Mouse (Mus musculus): ENCODE measurements at regions not wholly inside any gene's neighbourhood (a gene's known extent, or its start where the extent isn't known, plus 50 kb on each side); places are given as distances from the start of the nearest gene placed in this dataset.

GRCm38 (mm10) chr10:60937517-60937866, 106.1 kb upstream of the Unc5b start:
- no peak overlapping the region for H3K4me2 ChIP-seq (ENCODE audit: low read length)
- H3K4me3 ChIP-seq (ENCODE audit: control insufficient read depth in 1 of 2, insufficient read depth in 1 of 2, low read depth in 1 of 2, low read length in 2 of 2): no peak overlapping the region
- H3K27ac ChIP-seq (replicated peaks in 1 of 2; ENCODE audit: control insufficient read depth in 1 of 2, insufficient read depth in 1 of 2, low read depth in 2 of 2, low read length in 2 of 2): peak overlapping the region in 1 of 2 experiments; percentile 17; a peak in 1 of 4 replicates
- H3K4me1 ChIP-seq (ENCODE audit: control insufficient read depth in 2 of 2, insufficient read depth in 2 of 2, low read length in 2 of 2): peaks cover 45 to 54% of the 10 kb centered on the region in 2 experiments
- 35% methylated on average over 7 of the region's 7 CpGs for WGBS
- no peaks in the 10 kb centered on the region for H3K36me3 ChIP-seq (ENCODE audit: control insufficient read depth, insufficient read depth, low read length)
- no peaks in the 10 kb centered on the region for H3K27me3 ChIP-seq (ENCODE audit: control insufficient read depth, insufficient read depth, low read length)
- H3K9ac ChIP-seq (ENCODE audit: low read length): no peak overlapping the region
- H3K9me3 ChIP-seq (ENCODE audit: control insufficient read depth, low read length): no peaks in the 10 kb centered on the region
- ATAC-seq (ENCODE audit: insufficient number of reproducible peaks, insufficient read depth, low FRiP score, low read depth): no peak

GRCm38 (mm10) chr10:60936659-60937516, 105.5 kb upstream of the Unc5b start:
- ATAC-seq (ENCODE audit: insufficient number of reproducible peaks, insufficient read depth, low FRiP score, low read depth): no peak
- 26% methylated on average over 13 of the region's 13 CpGs for WGBS
- no peak overlapping the region for H3K4me2 ChIP-seq (ENCODE audit: low read length)
- no peak overlapping the region for H3K4me3 ChIP-seq (ENCODE audit: control insufficient read depth in 1 of 2, insufficient read depth in 1 of 2, low read depth in 1 of 2, low read length in 2 of 2)
- H3K27ac ChIP-seq (replicated peaks in 1 of 2; ENCODE audit: control insufficient read depth in 1 of 2, insufficient read depth in 1 of 2, low read depth in 2 of 2, low read length in 2 of 2): 0 out of 4 replicates have a peak overlapping the region, but pooled peaks of 1 of the 2 experiments have one; percentile 17
- no peaks in the 10 kb centered on the region for H3K9me3 ChIP-seq (ENCODE audit: control insufficient read depth, low read length)
- H3K27me3 ChIP-seq (ENCODE audit: control insufficient read depth, insufficient read depth, low read length): no peaks in the 10 kb centered on the region
- 0 out of 2 replicates have a peak overlapping the region, but pooled peaks have one; percentile 11 for H3K9ac ChIP-seq (ENCODE audit: low read length)
- peaks cover 50 to 60% of the 10 kb centered on the region in 2 experiments for H3K4me1 ChIP-seq (ENCODE audit: control insufficient read depth in 2 of 2, insufficient read depth in 2 of 2, low read length in 2 of 2)
- H3K36me3 ChIP-seq (ENCODE audit: control insufficient read depth, insufficient read depth, low read length): no peaks in the 10 kb centered on the region

- Histone ChIP-seq H3K36me3 (ENCODE audit: control insufficient read depth, insufficient read depth, low read length) (no peaks in the 10 kb centered on the region), H3K9me3 (ENCODE audit: control insufficient read depth, low read length) (no peaks in the 10 kb centered on the region), H3K4me3 (ENCODE audit: control insufficient read depth in 1 of 2, insufficient read depth in 1 of 2, low read depth in 1 of 2, low read length in 2 of 2) (no peak overlapping the region), H3K4me1 (ENCODE audit: control insufficient read depth in 2 of 2, insufficient read depth in 2 of 2, low read length in 2 of 2) (peaks cover 62 to 72% of the 10 kb centered on the region in 2 experiments), H3K27me3 (ENCODE audit: control insufficient read depth, insufficient read depth, low read length) (no peaks in the 10 kb centered on the region), H3K9ac (ENCODE audit: low read length) (peak overlapping the region; percentile 44; the same call in 1 of the 2 replicates), H3K4me2 (ENCODE audit: low read length) (peak overlapping the region; percentile 12; the same call in 1 of the 2 replicates), H3K27ac (replicated peaks in 1 of 2; ENCODE audit: control insufficient read depth in 1 of 2, insufficient read depth in 1 of 2, low read depth in 2 of 2, low read length in 2 of 2) (peak overlapping the region; percentile 69 to 92)
- WGBS: 36% methylated on average over 13 of the region's 13 CpGs
- ATAC-seq (ENCODE audit: insufficient number of reproducible peaks, insufficient read depth, low FRiP score, low read depth): peak; percentile 66
These were observed 103.2 kb upstream of the Unc5b start for GRCm38 (mm10) chr10:60934297-60935286.

- ATAC-seq (ENCODE audit: insufficient number of reproducible peaks, insufficient read depth, low FRiP score, low read depth): no peak
- Histone ChIP-seq H3K4me2 (ENCODE audit: low read length) (peak overlapping the region; percentile 12; the same call in 1 of the 2 replicates), H3K4me1 (ENCODE audit: control insufficient read depth in 2 of 2, insufficient read depth in 2 of 2, low read length in 2 of 2) (peaks cover 67 to 76% of the 10 kb centered on the region in 2 experiments), H3K9me3 (ENCODE audit: control insufficient read depth, low read length) (no peaks in the 10 kb centered on the region), H3K27ac (replicated peaks in 1 of 2; ENCODE audit: control insufficient read depth in 1 of 2, insufficient read depth in 1 of 2, low read depth in 2 of 2, low read length in 2 of 2) (peak overlapping the region; percentile 69 to 92), H3K9ac (ENCODE audit: low read length) (peak overlapping the region; percentile 44; the same call in 1 of the 2 replicates), H3K27me3 (ENCODE audit: control insufficient read depth, insufficient read depth, low read length) (no peaks in the 10 kb centered on the region), H3K36me3 (ENCODE audit: control insufficient read depth, insufficient read depth, low read length) (no peaks in the 10 kb centered on the region), H3K4me3 (ENCODE audit: control insufficient read depth in 1 of 2, insufficient read depth in 1 of 2, low read depth in 1 of 2, low read length in 2 of 2) (no peak overlapping the region)
- WGBS: 35% methylated on average over 7 of the region's 7 CpGs
These were observed 102.5 kb upstream of the Unc5b start for GRCm38 (mm10) chr10:60933891-60934290.

- Histone ChIP-seq H3K4me1 (ENCODE audit: control insufficient read depth in 2 of 2, insufficient read depth in 2 of 2, low read length in 2 of 2) (peaks cover 76 to 85% of the 10 kb centered on the region in 2 experiments), H3K4me3 (ENCODE audit: control insufficient read depth in 1 of 2, insufficient read depth in 1 of 2, low read depth in 1 of 2, low read length in 2 of 2) (no peak overlapping the region), H3K4me2 (ENCODE audit: low read length) (peak overlapping the region; percentile 40), H3K9ac (ENCODE audit: low read length) (peak overlapping the region; percentile 12; the same call in 1 of the 2 replicates), H3K27me3 (ENCODE audit: control insufficient read depth, insufficient read depth, low read length) (no peaks in the 10 kb centered on the region), H3K9me3 (ENCODE audit: control insufficient read depth, low read length) (no peaks in the 10 kb centered on the region), H3K27ac (replicated peaks in 1 of 2; ENCODE audit: control insufficient read depth in 1 of 2, insufficient read depth in 1 of 2, low read depth in 2 of 2, low read length in 2 of 2) (peak overlapping the region; percentile 84 to 92), H3K36me3 (ENCODE audit: control insufficient read depth, insufficient read depth, low read length) (no peaks in the 10 kb centered on the region)
- 15% methylated on average over 3 of the region's 3 CpGs for WGBS
- ATAC-seq (ENCODE audit: insufficient number of reproducible peaks, insufficient read depth, low FRiP score, low read depth): peak; percentile 34; the same call in 1 of the 2 replicates
These were observed 101.5 kb upstream of the Unc5b start for GRCm38 (mm10) chr10:60932855-60933254.

GRCm38 (mm10) chr10:60931891-60932378, 100.6 kb upstream of the Unc5b start:
- no peak for ATAC-seq (ENCODE audit: insufficient number of reproducible peaks, insufficient read depth, low FRiP score, low read depth)
- H3K27me3 ChIP-seq (ENCODE audit: control insufficient read depth, insufficient read depth, low read length): no peaks in the 10 kb centered on the region
- WGBS: 50% methylated on average over 22 of the region's 22 CpGs
- no peaks in the 10 kb centered on the region for H3K9me3 ChIP-seq (ENCODE audit: control insufficient read depth, low read length)
- no peak overlapping the region for H3K9ac ChIP-seq (ENCODE audit: low read length)
- peaks cover 73 to 81% of the 10 kb centered on the region in 2 experiments for H3K4me1 ChIP-seq (ENCODE audit: control insufficient read depth in 2 of 2, insufficient read depth in 2 of 2, low read length in 2 of 2)
- peak overlapping the region in 1 of 2 experiments; percentile 92; a peak in 3 of 4 replicates for H3K27ac ChIP-seq (replicated peaks in 1 of 2; ENCODE audit: control insufficient read depth in 1 of 2, insufficient read depth in 1 of 2, low read depth in 2 of 2, low read length in 2 of 2)
- peak overlapping the region; percentile 40; the same call in 1 of the 2 replicates for H3K4me2 ChIP-seq (ENCODE audit: low read length)
- H3K36me3 ChIP-seq (ENCODE audit: control insufficient read depth, insufficient read depth, low read length): no peaks in the 10 kb centered on the region
- no peak overlapping the region for H3K4me3 ChIP-seq (ENCODE audit: control insufficient read depth in 1 of 2, insufficient read depth in 1 of 2, low read depth in 1 of 2, low read length in 2 of 2)

GRCm38 (mm10) chr10:60928646-60929045, 97.3 kb upstream of the Unc5b start:
- Histone ChIP-seq H3K9me3 (ENCODE audit: control insufficient read depth, low read length) (no peaks in the 10 kb centered on the region), H3K4me1 (ENCODE audit: control insufficient read depth in 2 of 2, insufficient read depth in 2 of 2, low read length in 2 of 2) (peaks cover 63 to 64% of the 10 kb centered on the region in 2 experiments), H3K4me3 (ENCODE audit: control insufficient read depth in 1 of 2, insufficient read depth in 1 of 2, low read depth in 1 of 2, low read length in 2 of 2) (no peak overlapping the region), H3K27ac (replicated peaks in 1 of 2; ENCODE audit: control insufficient read depth in 1 of 2, insufficient read depth in 1 of 2, low read depth in 2 of 2, low read length in 2 of 2) (peak overlapping the region; percentile 77), H3K36me3 (ENCODE audit: control insufficient read depth, insufficient read depth, low read length) (no peaks in the 10 kb centered on the region), H3K27me3 (ENCODE audit: control insufficient read depth, insufficient read depth, low read length) (no peaks in the 10 kb centered on the region), H3K9ac (ENCODE audit: low read length) (peak overlapping the region; percentile 18; the same call in 1 of the 2 replicates), H3K4me2 (ENCODE audit: low read length) (no peak overlapping the region)
- WGBS: 58% methylated on average over 7 of the region's 7 CpGs
- ATAC-seq (ENCODE audit: insufficient number of reproducible peaks, insufficient read depth, low FRiP score, low read depth): no peak
